Mouse (Mus musculus) neural tube, embryonic 15.5 days (tissue): ENCODE data around the gene Snu13. TPM values are rescaled to one million over a fixed set of nuclear protein-coding genes. Genes with fewer than 3 reads are reported as not detected.

Experiments used
- ATAC-seq: fragments of 200-750 bp; cut with Nextera tagmentation; 2 replicates; pipeline ENCODE4 v1.8.0; 2017; ENCODE audit warnings: mild to moderate bottlenecking, moderate TSS enrichment, moderate library complexity; ENCODE audit not compliant: low FRiP score
- H3K27ac ChIP-seq: fragments of 300-500 bp; sonication (generic); replicated peaks from 2 replicates; pipeline ENCODE4 v1.5.1; 2015; ENCODE audit warnings: mild to moderate bottlenecking, inconsistent platforms
- H3K27me3 ChIP-seq: fragments of 300-500 bp; sonication (generic); replicated peaks from 2 replicates; pipeline ENCODE4 v1.6.1; 2015; ENCODE audit warnings: inconsistent platforms
- H3K36me3 ChIP-seq: fragments of 300-500 bp; sonication (generic); 2 replicates; pipeline ENCODE4 v1.6.1; 2015; ENCODE audit warnings: inconsistent platforms
- H3K4me1 ChIP-seq: fragments of 300-500 bp; sonication (generic); 2 replicates; pipeline ENCODE4 v1.6.1; 2015; ENCODE audit warnings: inconsistent platforms
- H3K4me2 ChIP-seq: fragments of 300-500 bp; sonication (generic); 2 replicates; pipeline ENCODE4 v1.6.1; 2015; ENCODE audit warnings: inconsistent platforms, mild to moderate bottlenecking, moderate library complexity
- H3K4me3 ChIP-seq: fragments of 300-500 bp; sonication (generic); replicated peaks from 2 replicates; pipeline ENCODE4 v1.5.1; 2015; ENCODE audit warnings: mild to moderate bottlenecking, inconsistent platforms
- H3K9ac ChIP-seq: fragments of 300-500 bp; sonication (generic); replicated peaks from 2 replicates; pipeline ENCODE4 v1.6.1; 2015; ENCODE audit warnings: mild to moderate bottlenecking, inconsistent platforms
- H3K9me3 ChIP-seq: fragments of 300-500 bp; sonication (generic); replicated peaks from 2 replicates; pipeline ENCODE4 v1.6.1; 2016; ENCODE audit warnings: inconsistent platforms
- WGBS: fragments of 180-500 bp; shearing (Covaris S2); methylation state at CpG from one replicate; pipeline ENCODE4 v1.1.7; 2015; ENCODE audit warnings: mixed read lengths; 5-methylcytosine and 5-hydroxymethylcytosine counted together
- polyA plus RNA-seq: library from polyadenylated mRNA; unstranded; fragments of >200 nt; fragmentation: Nextera tagmentation; extraction: Ambion mirVana; gene quantifications from 2 replicates; pipeline ENCODE4 v1.2.1, GENCODE M21; 2015

The Snu13 gene
- polyA plus RNA-seq, result 230 and 272 TPM in 2 replicates

DNA sequence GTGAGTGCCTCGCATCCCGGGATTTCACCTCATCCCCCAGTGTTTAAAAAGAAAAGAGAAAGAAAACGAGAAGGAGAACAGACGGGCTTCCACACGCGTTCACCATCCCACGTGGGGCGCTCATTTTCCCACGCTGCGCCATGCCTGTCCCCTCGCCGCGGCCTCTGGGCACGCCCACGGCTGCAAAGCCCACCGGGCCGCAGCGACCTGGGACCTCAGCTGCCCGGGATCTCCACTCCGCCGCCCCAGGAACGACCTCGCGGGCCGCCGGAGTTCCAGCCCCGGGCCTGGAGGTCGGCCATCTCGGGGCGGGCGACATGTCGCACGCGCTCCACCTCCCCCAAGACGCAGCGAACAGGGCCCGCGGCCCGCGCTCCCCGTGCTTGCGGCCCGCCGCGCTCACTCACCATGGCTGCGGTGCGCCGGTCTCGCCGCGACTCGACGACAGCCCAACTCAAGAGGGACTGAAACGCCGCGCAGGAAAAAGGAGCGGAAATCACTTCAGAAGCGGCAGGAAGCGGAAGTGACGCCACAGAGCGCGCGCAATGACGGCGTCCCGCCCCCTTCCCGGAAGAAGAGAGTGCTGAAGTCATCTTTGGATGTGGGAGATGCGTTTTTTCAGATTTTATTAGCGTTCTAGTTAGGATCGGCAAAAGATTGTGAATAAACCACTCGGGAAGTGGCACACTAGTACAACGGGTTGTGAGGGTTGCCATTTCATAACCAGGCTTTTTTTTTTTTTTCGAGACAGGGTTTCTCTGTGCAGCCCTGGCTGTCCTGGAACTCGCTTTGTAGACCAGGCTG, at the start of gene Snu13:
TSS of gene Snu13 (minus strand) at position 519 of the 804 bp plus-strand sequence.
- Histone ChIP-seq H3K4me1 (peaks cover 27% of the 10 kb centered on the region), H3K4me2 (peak within 1 kb of the TSS; percentile 92), H3K9ac (peak within 1 kb of the TSS; percentile 90), H3K27me3 (no peaks in the 10 kb centered on the region), H3K4me3 (peak within 1 kb of the TSS; percentile 100), H3K9me3 (no peaks in the 10 kb centered on the region), H3K27ac (peak within 1 kb of the TSS; percentile 91), H3K36me3 (peaks cover 12% of the 10 kb centered on the region)
- peak; percentile 89 for ATAC-seq
- 1% methylated on average over 71 of the region's 74 CpGs for WGBS

DNA sequence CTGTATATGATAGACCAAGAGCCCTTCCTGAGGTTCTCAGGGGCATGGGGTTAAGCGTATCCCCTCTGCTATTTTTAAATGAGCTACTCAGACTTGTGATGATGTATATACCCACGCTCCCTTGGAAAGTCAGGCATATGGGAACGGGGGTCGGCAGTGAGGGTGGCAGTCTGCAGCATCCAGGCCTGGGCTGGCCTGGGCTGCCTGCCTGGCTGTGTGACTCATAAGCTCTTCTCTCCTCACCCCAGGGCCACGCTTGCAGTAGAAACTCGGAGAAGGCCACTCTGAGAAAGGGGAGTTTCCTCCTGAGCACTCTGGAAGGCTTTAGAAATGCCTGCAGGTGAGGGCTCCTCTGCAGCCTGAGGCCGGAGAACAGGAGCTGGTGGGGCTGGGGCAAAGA, 43.7 kb upstream of the Snu13 start:
- WGBS, result 89% methylated on average over 7 of the region's 7 CpGs
- no peak for ATAC-seq

GRCm38 (mm10) chr15:82087266-82087665, 39.9 kb upstream of the Snu13 start:
- no peak overlapping the region for H3K4me3 ChIP-seq
- WGBS, result 11% methylated on average over 10 of the region's 10 CpGs
- H3K4me2 ChIP-seq, result no peak overlapping the region
- no peaks in the 10 kb centered on the region for H3K27me3 ChIP-seq
- no peaks in the 10 kb centered on the region for H3K4me1 ChIP-seq
- no peak for ATAC-seq
- H3K36me3 ChIP-seq, result no peaks in the 10 kb centered on the region
- H3K9me3 ChIP-seq, result no peaks in the 10 kb centered on the region
- no peak overlapping the region for H3K9ac ChIP-seq
- no peak overlapping the region for H3K27ac ChIP-seq

More for the DNA sequence above, 43.7 kb upstream of the Snu13 start:
- no peak overlapping the region for H3K4me3 ChIP-seq
- H3K4me2 ChIP-seq, result no peak overlapping the region
- no peaks in the 10 kb centered on the region for H3K9me3 ChIP-seq
- no peaks in the 10 kb centered on the region for H3K36me3 ChIP-seq
- H3K27ac ChIP-seq, result no peak overlapping the region
- H3K9ac ChIP-seq, result no peak overlapping the region
- H3K27me3 ChIP-seq, result no peaks in the 10 kb centered on the region
- H3K4me1 ChIP-seq, result no peaks in the 10 kb centered on the region

- Histone ChIP-seq H3K27me3 (no peaks in the 10 kb centered on the region), H3K4me1 (no peaks in the 10 kb centered on the region), H3K27ac (no peak overlapping the region), H3K4me2 (no peak overlapping the region), H3K4me3 (no peak overlapping the region), H3K9me3 (no peaks in the 10 kb centered on the region), H3K9ac (no peak overlapping the region), H3K36me3 (no peaks in the 10 kb centered on the region)
- 85% methylated on average over 12 of the region's 12 CpGs for WGBS
- no peak for ATAC-seq
Measured at GRCm38 (mm10) chr15:82086131-82086530, 38.7 kb upstream of the Snu13 start.

GRCm38 (mm10) chr15:82085606-82086005, 38.2 kb upstream of the Snu13 start:
- Histone ChIP-seq H3K4me3 (no peak overlapping the region), H3K36me3 (no peaks in the 10 kb centered on the region), H3K4me1 (no peaks in the 10 kb centered on the region), H3K9me3 (no peaks in the 10 kb centered on the region), H3K27ac (no peak overlapping the region), H3K27me3 (no peaks in the 10 kb centered on the region), H3K4me2 (no peak overlapping the region), H3K9ac (no peak overlapping the region)
- WGBS, result 90% methylated on average over 9 of the region's 9 CpGs
- no peak for ATAC-seq

DNA sequence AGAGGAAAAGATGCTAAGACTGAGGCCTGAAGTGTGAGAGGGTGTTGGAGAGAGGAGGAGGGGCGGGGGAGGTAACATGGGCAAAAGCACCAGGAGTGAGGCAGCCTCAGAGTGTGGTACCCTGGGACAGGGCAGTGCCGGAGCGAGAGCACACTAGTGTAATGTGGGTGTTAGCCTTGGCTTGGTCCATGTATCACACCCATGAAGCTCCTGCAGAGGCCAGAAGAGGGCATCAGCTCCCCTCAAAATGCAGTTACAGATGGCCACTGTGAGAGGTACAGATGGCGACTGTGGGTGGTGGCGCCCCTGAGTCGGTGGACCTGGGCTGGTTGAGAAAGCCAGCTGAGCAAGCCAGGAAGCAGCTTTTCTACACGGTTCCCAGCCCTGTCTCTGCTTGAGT, 33.8 kb upstream of the Snu13 start:
- Histone ChIP-seq H3K27me3 (no peaks in the 10 kb centered on the region), H3K9ac (no peak overlapping the region), H3K4me3 (no peak overlapping the region), H3K9me3 (no peaks in the 10 kb centered on the region), H3K4me2 (no peak overlapping the region), H3K36me3 (no peaks in the 10 kb centered on the region), H3K4me1 (no peaks in the 10 kb centered on the region), H3K27ac (no peak overlapping the region)
- WGBS, result 41% methylated on average over 7 of the region's 7 CpGs
- ATAC-seq, result no peak

- H3K27me3 ChIP-seq, result 0 out of 2 replicates have a peak, but pooled peaks cover 1% of the 10 kb centered on the region
- 66% methylated on average over 10 of the region's 10 CpGs for WGBS
- no peak for ATAC-seq
- no peaks in the 10 kb centered on the region for H3K36me3 ChIP-seq
- no peak overlapping the region for H3K4me3 ChIP-seq
- no peaks in the 10 kb centered on the region for H3K4me1 ChIP-seq
- H3K9ac ChIP-seq, result no peak overlapping the region
- no peak overlapping the region for H3K27ac ChIP-seq
- H3K4me2 ChIP-seq, result no peak overlapping the region
- no peaks in the 10 kb centered on the region for H3K9me3 ChIP-seq
Measured at GRCm38 (mm10) chr15:82079883-82080282, 32.5 kb upstream of the Snu13 start.

GRCm38 (mm10) chr15:82073490-82073889, 26.1 kb upstream of the Snu13 start:
- Histone ChIP-seq H3K27me3 (peaks cover 39% of the 10 kb centered on the region), H3K36me3 (no peaks in the 10 kb centered on the region), H3K4me3 (no peak overlapping the region), H3K9ac (no peak overlapping the region), H3K4me2 (no peak overlapping the region), H3K4me1 (0 out of 2 replicates have a peak, but pooled peaks cover 5% of the 10 kb centered on the region), H3K9me3 (no peaks in the 10 kb centered on the region), H3K27ac (no peak overlapping the region)
- no peak for ATAC-seq
- WGBS, result 87% methylated on average over 7 of the region's 7 CpGs

- Histone ChIP-seq H3K9me3 (no peaks in the 10 kb centered on the region), H3K36me3 (no peaks in the 10 kb centered on the region), H3K4me1 (0 out of 2 replicates have a peak, but pooled peaks cover 5% of the 10 kb centered on the region), H3K27me3 (peaks cover 43% of the 10 kb centered on the region), H3K4me2 (no peak overlapping the region), H3K27ac (no peak overlapping the region), H3K4me3 (no peak overlapping the region), H3K9ac (no peak overlapping the region)
- 91% methylated on average over 26 of the region's 26 CpGs for WGBS
- no peak for ATAC-seq
Measured at GRCm38 (mm10) chr15:82071816-82072469, 24.5 kb upstream of the Snu13 start.

- H3K9me3 ChIP-seq, result no peaks in the 10 kb centered on the region
- H3K4me3 ChIP-seq, result peak within 1 kb of the TSS; percentile 29
- no peak for ATAC-seq
- peak within 1 kb of the TSS; percentile 55 for H3K4me2 ChIP-seq
- no peak within 1 kb of the TSS for H3K9ac ChIP-seq
- H3K4me1 ChIP-seq, result 0 out of 2 replicates have a peak, but pooled peaks cover 5% of the 10 kb centered on the region
- 19% methylated on average over 40 of the region's 40 CpGs for WGBS
- H3K27me3 ChIP-seq, result peaks cover 46% of the 10 kb centered on the region
- no peaks in the 10 kb centered on the region for H3K36me3 ChIP-seq
- H3K27ac ChIP-seq, result no peak within 1 kb of the TSS
Measured at GRCm38 (mm10) chr15:82069898-82070297, 22.5 kb upstream of the Snu13 start, which contains the start of gene Mei1. TSS of gene Mei1 (plus strand) at chr15:82069996.

DNA sequence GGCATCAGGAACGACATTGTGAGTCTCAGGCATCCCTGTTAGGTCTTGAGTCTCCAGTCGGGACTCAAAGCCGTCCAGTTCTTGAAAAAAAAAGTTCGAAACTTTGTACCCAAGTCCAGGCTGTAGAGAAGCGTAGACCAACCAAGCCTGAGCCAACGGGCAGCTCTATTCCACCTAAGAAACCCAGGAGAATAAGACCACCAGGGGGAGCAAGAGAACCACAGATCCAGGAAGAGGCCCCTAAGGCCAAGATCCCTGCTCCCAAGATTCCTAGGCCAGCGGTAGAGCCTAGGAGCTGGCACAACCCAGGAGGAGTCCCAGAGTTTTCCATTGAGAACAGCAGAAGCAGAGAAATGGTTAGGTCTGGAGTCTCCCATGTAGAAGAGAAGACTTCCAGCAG, 18.1 kb upstream of the Snu13 start:
- Histone ChIP-seq H3K4me2 (no peak overlapping the region), H3K36me3 (no peaks in the 10 kb centered on the region), H3K27me3 (peaks cover 40% of the 10 kb centered on the region), H3K27ac (no peak overlapping the region), H3K4me3 (no peak overlapping the region), H3K9ac (no peak overlapping the region), H3K9me3 (no peaks in the 10 kb centered on the region), H3K4me1 (0 out of 2 replicates have a peak, but pooled peaks cover 5% of the 10 kb centered on the region)
- WGBS, result 18% methylated on average over 7 of the region's 7 CpGs
- no peak for ATAC-seq

DNA sequence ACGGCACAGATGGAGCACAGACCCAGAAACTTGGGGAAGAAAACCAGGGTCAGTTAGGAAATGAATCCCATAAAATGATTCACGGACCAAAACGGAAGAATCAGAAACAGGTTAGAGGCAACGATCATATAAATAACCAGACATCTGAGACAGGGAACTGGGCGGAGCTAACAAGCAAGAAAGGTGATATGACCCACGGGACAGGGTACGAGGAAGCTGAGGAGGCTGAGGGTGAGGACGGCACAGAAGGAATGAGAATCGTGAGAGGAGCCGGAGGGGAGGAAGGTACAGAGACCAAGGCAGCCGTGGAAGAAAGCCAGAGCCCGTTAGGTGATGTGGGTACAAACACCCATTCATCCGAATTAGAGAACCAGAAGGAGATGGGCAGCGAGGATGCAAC, 16.5 kb upstream of the Snu13 start:
- Histone ChIP-seq H3K4me3 (no peak overlapping the region), H3K27me3 (peaks cover 24% of the 10 kb centered on the region), H3K4me2 (no peak overlapping the region), H3K36me3 (no peaks in the 10 kb centered on the region), H3K9ac (no peak overlapping the region), H3K9me3 (no peaks in the 10 kb centered on the region), H3K4me1 (no peaks in the 10 kb centered on the region), H3K27ac (no peak overlapping the region)
- 77% methylated on average over 14 of the region's 14 CpGs for WGBS
- no peak for ATAC-seq
